Mouse (Mus musculus) neural tube, embryonic 14.5 days (tissue): Measurements from ENCODE around the gene Spata3. TPM values are rescaled to one million over a fixed set of nuclear protein-coding genes. Genes with fewer than 3 reads are reported as not detected.
A peak's percentile ranks its signal among the peaks of the same experiment; 100 is the strongest.
"Not testable (repeated sequence)": the region's sequence is repeated elsewhere in the genome, so short reads cannot be mapped to it uniquely, and the experiment has no call there.

Source experiments
- ATAC-seq: fragments of 200-750 bp; cut with Nextera tagmentation; 2 replicates; pipeline ENCODE4 v1.8.0; 2017; ENCODE audit warnings: low read depth, mild to moderate bottlenecking, moderate TSS enrichment, moderate library complexity
- H3K27ac ChIP-seq: fragments of 300-500 bp; sonication (generic); 2 replicates; pipeline ENCODE4 v1.5.1; 2014; ENCODE audit warnings: low read depth, mild to moderate bottlenecking, control low read depth, low read length, moderate library complexity, mixed read lengths
- H3K27me3 ChIP-seq: fragments of 300-500 bp; sonication (generic); 2 replicates; pipeline ENCODE4 v1.6.1; 2014; ENCODE audit warnings: low read length; ENCODE audit not compliant: control insufficient read depth, insufficient read depth
- H3K36me3 ChIP-seq: fragments of 300-500 bp; sonication (generic); 2 replicates; pipeline ENCODE4 v1.6.1; 2014; ENCODE audit warnings: low read length, mixed read lengths; ENCODE audit not compliant: control insufficient read depth, insufficient read depth
- H3K4me1 ChIP-seq: fragments of 300-500 bp; sonication (generic); 2 replicates; pipeline ENCODE4 v1.6.1; 2014; ENCODE audit warnings: low read length; ENCODE audit not compliant: control insufficient read depth, insufficient read depth
- H3K4me2 ChIP-seq: fragments of 300-500 bp; sonication (generic); 2 replicates; pipeline ENCODE4 v1.6.1; 2014; ENCODE audit warnings: mild to moderate bottlenecking, low read depth, low read length, control low read depth
- H3K4me3 ChIP-seq: fragments of 300-500 bp; sonication (generic); 2 replicates; pipeline ENCODE4 v1.5.1; 2014; ENCODE audit warnings: low read depth, low read length, control low read depth, mixed read lengths
- H3K9ac ChIP-seq: fragments of 300-500 bp; sonication (generic); replicated peaks from 2 replicates; pipeline ENCODE4 v1.6.1; 2014; ENCODE audit warnings: low read depth, mild to moderate bottlenecking, control low read depth, low read length, mixed read lengths
- H3K9me3 ChIP-seq: fragments of 300-500 bp; sonication (generic); 2 replicates; pipeline ENCODE4 v1.6.1; 2016; ENCODE audit warnings: low read length; ENCODE audit not compliant: control insufficient read depth
- WGBS: fragments of 180-500 bp; shearing (Covaris S2); extraction: QIAGEN DNeasy Blood & Tissue Kit; methylation state at CpG from one replicate; pipeline ENCODE4 v1.1.7; 2014; 5-methylcytosine and 5-hydroxymethylcytosine counted together
- polyA plus RNA-seq: library from polyadenylated mRNA; unstranded; fragments of >200 nt; fragmentation: Nextera tagmentation; extraction: Ambion mirVana; gene quantifications from 2 replicates; pipeline ENCODE4 v1.2.1, GENCODE M21; 2014

Spata3 gene
- polyA plus RNA-seq, 1 experiment from 2014 or later = 0.51 TPM

- H3K4me1 ChIP-seq = no peaks in the 10 kb centered on the region
- 1% methylated on average over 7 of the region's 7 CpGs for WGBS
- H3K9ac ChIP-seq = no peak overlapping the region
- no peak overlapping the region for H3K27ac ChIP-seq
- H3K9me3 ChIP-seq = no peaks in the 10 kb centered on the region
- H3K27me3 ChIP-seq = no peaks in the 10 kb centered on the region
- H3K36me3 ChIP-seq = no peaks in the 10 kb centered on the region
- peak; percentile 88; the same call in 1 of the 2 replicates for ATAC-seq
- H3K4me2 ChIP-seq = no peak overlapping the region
- H3K4me3 ChIP-seq = no peak overlapping the region
Measured at GRCm38 (mm10) chr1:86007778-86008177, 8.8 kb upstream of the Spata3 start.

- not testable (repeated sequence) for H3K27ac ChIP-seq, H3K4me1 ChIP-seq, H3K4me2 ChIP-seq, H3K9me3 ChIP-seq, H3K27me3 ChIP-seq, ATAC-seq, H3K4me3 ChIP-seq, H3K9ac ChIP-seq, H3K36me3 ChIP-seq
- 97% methylated on average over 9 of the region's 9 CpGs for WGBS
Measured at GRCm38 (mm10) chr1:86015758-86016157, 858 bp upstream of the Spata3 start.

GRCm38 (mm10) chr1:86018235-86019055 lies 1.8 kb downstream of the Spata3 start:
- H3K4me1 ChIP-seq = 0 out of 2 replicates have a peak, but pooled peaks cover 5% of the 10 kb centered on the region
- H3K4me3 ChIP-seq = peak overlapping the region; percentile 47
- H3K4me2 ChIP-seq = peak overlapping the region; percentile 93
- no peaks in the 10 kb centered on the region for H3K27me3 ChIP-seq
- 3% methylated on average over 60 of the region's 60 CpGs for WGBS
- H3K36me3 ChIP-seq = no peaks in the 10 kb centered on the region
- ATAC-seq = peak; percentile 84
- H3K9me3 ChIP-seq = no peaks in the 10 kb centered on the region
- H3K9ac ChIP-seq = peak overlapping the region; percentile 65
- no peak overlapping the region for H3K27ac ChIP-seq

- ATAC-seq = no peak
- H3K36me3 ChIP-seq = no peaks in the 10 kb centered on the region
- H3K4me3 ChIP-seq = no peak overlapping the region
- 0 out of 2 replicates have a peak, but pooled peaks cover 5% of the 10 kb centered on the region for H3K4me1 ChIP-seq
- H3K27ac ChIP-seq = no peak overlapping the region
- 75% methylated on average over 11 of the region's 11 CpGs for WGBS
- H3K9ac ChIP-seq = no peak overlapping the region
- no peaks in the 10 kb centered on the region for H3K27me3 ChIP-seq
- no peak overlapping the region for H3K4me2 ChIP-seq
- H3K9me3 ChIP-seq = no peaks in the 10 kb centered on the region
Measured at GRCm38 (mm10) chr1:86021365-86021989, 4.9 kb downstream of the Spata3 start.

- no peaks in the 10 kb centered on the region for H3K36me3 ChIP-seq
- H3K27ac ChIP-seq = peak overlapping the region; percentile 77
- WGBS = 6% methylated on average over 11 of the region's 11 CpGs
Measured at GRCm38 (mm10) chr1:86032273-86032987, 15.8 kb downstream of the Spata3 start.

GRCm38 (mm10) chr1:86038191-86038951 lies 21.8 kb downstream of the Spata3 start:
- 78% methylated on average over 3 of the region's 3 CpGs for WGBS

More at GRCm38 (mm10) chr1:86032273-86032987, 15.8 kb downstream of the Spata3 start:
- H3K4me1 ChIP-seq = no peaks in the 10 kb centered on the region
- ATAC-seq = peak; percentile 87
- no peak overlapping the region for H3K9ac ChIP-seq
- no peak overlapping the region for H3K4me3 ChIP-seq
- no peak overlapping the region for H3K4me2 ChIP-seq
- H3K27me3 ChIP-seq = no peaks in the 10 kb centered on the region
- no peaks in the 10 kb centered on the region for H3K9me3 ChIP-seq

GRCm38 (mm10) chr1:86040131-86040530 lies 23.5 kb downstream of the Spata3 start:
- WGBS = 66% methylated on average over 4 of the region's 4 CpGs
- no peak overlapping the region for H3K27ac ChIP-seq
- H3K9me3 ChIP-seq = no peaks in the 10 kb centered on the region
- no peaks in the 10 kb centered on the region for H3K4me1 ChIP-seq
- H3K36me3 ChIP-seq = no peaks in the 10 kb centered on the region
- no peak overlapping the region for H3K4me3 ChIP-seq
- H3K4me2 ChIP-seq = no peak overlapping the region
- no peak overlapping the region for H3K9ac ChIP-seq
- peaks cover 11% of the 10 kb centered on the region for H3K27me3 ChIP-seq
- no peak for ATAC-seq

More at GRCm38 (mm10) chr1:86038191-86038951, 21.8 kb downstream of the Spata3 start:
- Histone ChIP-seq H3K9me3 (no peaks in the 10 kb centered on the region), H3K4me2 (no peak overlapping the region), H3K27ac (no peak overlapping the region), H3K27me3 (no peaks in the 10 kb centered on the region), H3K36me3 (no peaks in the 10 kb centered on the region), H3K9ac (no peak overlapping the region), H3K4me3 (no peak overlapping the region), H3K4me1 (no peaks in the 10 kb centered on the region)
- ATAC-seq = no peak

- Histone ChIP-seq H3K36me3 (no peaks in the 10 kb centered on the region), H3K9me3 (no peaks in the 10 kb centered on the region), H3K4me3 (no peak overlapping the region), H3K4me2 (no peak overlapping the region), H3K27ac (no peak overlapping the region), H3K27me3 (peaks cover 16% of the 10 kb centered on the region), H3K4me1 (no peaks in the 10 kb centered on the region), H3K9ac (no peak overlapping the region)
- no peak for ATAC-seq
- WGBS = 93% methylated on average over 3 of the region's 3 CpGs
Measured at GRCm38 (mm10) chr1:86040817-86041216, 24.2 kb downstream of the Spata3 start.
